Mouse (Mus musculus): ENCODE measurements around the gene Tinagl1. TPM values are rescaled to one million over a fixed set of nuclear protein-coding genes. Genes with fewer than 3 reads are reported as not detected.

The Tinagl1 gene
- polyA plus RNA-seq (2017; shearing (Covaris generic)) = not detected

DNA sequence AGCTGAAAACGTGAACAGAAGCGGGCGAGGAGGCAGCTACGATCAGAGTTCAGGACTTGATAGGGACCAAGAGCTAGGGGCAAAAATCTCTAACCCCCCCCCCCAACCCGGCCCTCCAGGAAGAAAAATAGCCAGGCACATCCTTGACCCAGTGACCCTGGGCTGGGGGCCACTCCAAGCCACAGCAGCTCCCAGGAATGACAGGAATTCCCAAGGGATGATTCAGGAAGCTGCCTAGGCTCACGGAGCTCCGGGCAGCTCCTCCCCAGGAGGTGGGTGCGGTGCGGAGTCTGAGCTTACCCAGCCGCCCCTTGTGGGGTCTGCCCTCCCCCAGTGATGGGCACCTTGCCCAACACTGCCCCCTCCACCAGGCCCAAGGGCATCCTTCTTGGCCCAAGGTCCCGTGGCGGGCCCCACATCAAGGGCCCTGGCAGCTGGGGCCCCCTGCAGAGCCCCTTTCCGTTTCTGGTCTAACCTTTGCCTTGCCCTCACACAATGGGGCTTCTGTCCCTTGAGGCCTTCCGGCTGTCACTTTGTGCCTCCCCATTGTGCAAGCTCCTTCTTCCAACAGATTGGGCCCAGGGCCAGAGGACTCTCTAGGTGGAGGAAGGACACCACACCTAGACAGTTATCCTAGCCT is at the start of gene Tinagl1:
TSS of gene Tinagl1 (minus strand) at position 51 of the 640 bp plus-strand sequence.

GRCm38 (mm10) chr4:130222179-130222578 is 47.3 kb upstream of the Tinagl1 start, which contains the start of gene Gm853:
TSS of gene Gm853 (minus strand) at chr4:130222401.

GRCm38 (mm10) chr4:130139214-130139492 is 35.8 kb downstream of the Tinagl1 start, which contains the start of gene Hcrtr1:
TSS of gene Hcrtr1 (minus strand) at chr4:130139359.

Other genes starting within 250 kb of the Tinagl1 start
- not detected for gene Spocd1, start 245.9 kb downstream of the Tinagl1 start, polyA plus RNA-seq (2017; shearing (Covaris generic))
- gene Adgrb2, start 190.3 kb downstream of the Tinagl1 start, polyA plus RNA-seq (2017; shearing (Covaris generic)) = 0.42 TPM
- not detected for gene Col16a1, start 127.3 kb downstream of the Tinagl1 start, polyA plus RNA-seq (2017; shearing (Covaris generic))
- 53.6 TPM for gene Pef1, start 72.6 kb downstream of the Tinagl1 start, polyA plus RNA-seq (2017; shearing (Covaris generic))
- gene Hcrtr1, start 35.8 kb downstream of the Tinagl1 start, polyA plus RNA-seq (2017; shearing (Covaris generic)) = not detected
- gene Gm853, start 47.3 kb upstream of the Tinagl1 start, polyA plus RNA-seq (2017; shearing (Covaris generic)) = not detected
- gene Serinc2, start 104.1 kb upstream of the Tinagl1 start, polyA plus RNA-seq (2017; shearing (Covaris generic)) = not detected
- not detected for gene Fabp3, start 133.5 kb upstream of the Tinagl1 start, polyA plus RNA-seq (2017; shearing (Covaris generic))
- not detected for gene Gm10570, start 133.6 kb upstream of the Tinagl1 start, polyA plus RNA-seq (2017; shearing (Covaris generic))
- gene Zcchc17, start 184.8 kb upstream of the Tinagl1 start, polyA plus RNA-seq (2017; shearing (Covaris generic)) = 49.0 TPM
- gene Snrnp40, start 185.0 kb upstream of the Tinagl1 start, polyA plus RNA-seq (2017; shearing (Covaris generic)) = 97.8 TPM